Mouse (Mus musculus) erythroid progenitor cell, adult 5-6 weeks (primary cell): ENCODE data around the gene Nnmt. TPM values are rescaled to one million over a fixed set of nuclear protein-coding genes. Genes with fewer than 3 reads are reported as not detected.

ENCODE experiments used
- ATAC-seq: replicated peaks from 2 replicates; pipeline ENCODE4 v1.8.0; 2016; ENCODE audit warnings: moderate number of reproducible peaks, mild to moderate bottlenecking, moderate TSS enrichment, inconsistent platforms; ENCODE audit not compliant: poor library complexity, low FRiP score, severe bottlenecking
- total RNA-seq, 2 experiments: library from RNA; stranded (forward) in 1 of 2; stranded (reverse) in 1 of 2; fragments of 150-400 nt in 1 of 2; fragments of 186-747, 209-891 nt in 1 of 2; gene quantifications; 2 replicates each; pipeline versions ENCODE4 v1.2.3 to v1.2.4; 2015 to 2017; ENCODE audit warnings: low replicate concordance in 2 of 2

The Nnmt gene
- total RNA-seq, 2 experiments from 2014 or later, result 14.3 TPM; not detected in 1

- no peak for ATAC-seq
These were observed 24.1 kb downstream of the Nnmt start for GRCm38 (mm10) chr9:48580808-48581207.

GRCm38 (mm10) chr9:48562388-48562787 lies 42.6 kb downstream of the Nnmt start:
- ATAC-seq, result no peak

- ATAC-seq, result no peak
These were observed 45.3 kb downstream of the Nnmt start for GRCm38 (mm10) chr9:48559482-48560139.

- ATAC-seq, result no peak
These were observed 46.3 kb downstream of the Nnmt start for GRCm38 (mm10) chr9:48558637-48559036.

GRCm38 (mm10) chr9:48549056-48549455 lies 55.9 kb downstream of the Nnmt start:
- no peak for ATAC-seq

- no peak for ATAC-seq
These were observed 57.7 kb downstream of the Nnmt start for GRCm38 (mm10) chr9:48547233-48547632.

Other genes with a start within 250 kb of the Nnmt start
- 60.4 and 69.6 TPM in 2 replicates for gene Rexo2, start 124.5 kb downstream of the Nnmt start, total RNA-seq (2015; ENCODE audit: low replicate concordance)
- gene Rexo2, start 124.5 kb downstream of the Nnmt start, total RNA-seq (2017; ENCODE audit: low replicate concordance), result 69.2 and 100 TPM in 2 replicates
- gene Rbm7, start 109.9 kb downstream of the Nnmt start, total RNA-seq (2015; ENCODE audit: low replicate concordance), result 41.5 and 48.3 TPM in 2 replicates
- gene Rbm7, start 109.9 kb downstream of the Nnmt start, total RNA-seq (2017; ENCODE audit: low replicate concordance), result 32.2 and 41.5 TPM in 2 replicates
- gene Gm5617, start 109.7 kb downstream of the Nnmt start, total RNA-seq (2015; ENCODE audit: low replicate concordance), result 3.4 and 21.3 TPM in 2 replicates
- gene Gm5617, start 109.7 kb downstream of the Nnmt start, total RNA-seq (2017; ENCODE audit: low replicate concordance), result 4.6 and 5.2 TPM in 2 replicates
- under 0.01 TPM in 1 of 2 replicates, not detected in the other for gene Zbtb16, start 231.1 kb upstream of the Nnmt start, total RNA-seq (2015; ENCODE audit: low replicate concordance)
- 0.13 and 0.76 TPM in 2 replicates for gene Zbtb16, start 231.1 kb upstream of the Nnmt start, total RNA-seq (2017; ENCODE audit: low replicate concordance)